Mouse (Mus musculus) neutrophil, adult 5-6 weeks (primary cell): Measurements from ENCODE around the gene Olfr971. TPM values are rescaled to one million over a fixed set of nuclear protein-coding genes. Genes with fewer than 3 reads are reported as not detected.
"Not testable (repeated sequence)": the region's sequence is repeated elsewhere in the genome, so short reads cannot be mapped to it uniquely, and the experiment has no call there.

Experiments used
- ATAC-seq: fragments of 151-379, 151-347 bp; 2 replicates; pipeline ENCODE4 v1.8.0; 2017; ENCODE audit warnings: mild to moderate bottlenecking, moderate TSS enrichment; ENCODE audit not compliant: insufficient number of reproducible peaks, poor library complexity, low FRiP score, severe bottlenecking; ENCODE audit errors: extremely low read depth
- total RNA-seq: library from RNA; stranded (forward); fragments of 200-1000 nt; gene quantifications from 2 replicates; pipeline ENCODE4 v1.2.3, GENCODE M21; 2017

Gene Olfr971
- not detected in 2 replicates for total RNA-seq

DNA sequence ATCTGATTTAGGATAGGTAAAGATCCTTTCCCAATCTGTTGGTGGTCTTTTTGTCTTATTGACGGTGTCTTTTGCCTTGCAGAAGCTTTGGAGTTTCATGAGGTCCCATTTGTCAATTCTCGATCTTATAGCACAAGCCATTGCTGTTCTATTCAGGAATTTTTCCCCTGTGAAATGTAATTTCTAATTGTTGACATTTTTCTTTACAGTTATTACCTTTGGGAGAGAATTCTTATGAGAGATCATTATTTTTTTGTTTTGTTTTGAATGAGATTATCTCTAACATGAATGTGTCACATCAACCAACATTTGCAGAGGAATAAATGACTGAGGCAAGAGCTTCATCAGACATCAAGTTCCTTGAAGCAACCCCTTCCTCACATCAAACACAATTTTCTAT is at the start of gene Olfr971:
Olfr971 (plus strand) TSS at position 301 of the 400 bp plus-strand sequence.
- not testable (repeated sequence) for ATAC-seq

DNA sequence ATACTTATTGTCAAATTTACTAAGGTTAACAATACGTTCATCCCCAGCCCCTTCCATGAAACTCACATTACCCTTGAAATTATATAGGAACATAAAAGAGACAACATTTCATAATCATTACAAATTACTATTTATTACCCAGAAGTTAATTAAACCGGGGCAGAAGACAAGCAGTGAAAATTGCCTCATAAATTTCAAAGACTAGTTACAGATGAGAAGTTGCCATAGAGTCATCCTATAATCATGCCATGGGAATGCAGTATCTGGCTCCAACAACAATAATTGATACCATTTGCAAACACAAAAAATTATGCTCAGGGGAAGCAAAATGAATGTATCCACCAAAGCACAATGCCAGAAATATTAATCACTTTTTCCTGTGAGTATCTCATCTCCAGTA is 46.1 kb upstream of the Olfr971 start, which contains the start of gene Olfr969:
Olfr969 (plus strand) TSS at position 388 of the 400 bp plus-strand sequence.
- no peak for ATAC-seq

DNA sequence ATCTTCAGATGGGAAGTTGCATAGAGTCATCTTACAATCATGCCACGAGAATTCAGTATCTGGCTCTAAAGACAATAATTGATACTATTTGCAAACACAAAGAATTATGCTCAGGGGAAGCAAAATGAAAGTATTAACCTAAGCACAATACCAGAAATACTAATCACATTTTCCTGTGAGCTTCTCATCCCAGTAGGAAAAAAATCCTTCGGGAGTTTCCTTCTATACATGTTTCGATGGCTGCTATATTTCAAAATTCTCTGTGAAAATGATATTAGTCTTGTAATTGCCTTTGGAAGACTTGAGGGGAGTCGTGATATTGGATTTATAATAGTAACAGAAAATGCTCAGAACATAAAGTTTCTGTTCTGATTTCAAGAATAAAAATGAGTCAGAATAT is 28.1 kb upstream of the Olfr971 start, which contains the start of gene Olfr970:
Olfr970 (plus strand) TSS at position 301 of the 400 bp plus-strand sequence.
- no peak for ATAC-seq

DNA sequence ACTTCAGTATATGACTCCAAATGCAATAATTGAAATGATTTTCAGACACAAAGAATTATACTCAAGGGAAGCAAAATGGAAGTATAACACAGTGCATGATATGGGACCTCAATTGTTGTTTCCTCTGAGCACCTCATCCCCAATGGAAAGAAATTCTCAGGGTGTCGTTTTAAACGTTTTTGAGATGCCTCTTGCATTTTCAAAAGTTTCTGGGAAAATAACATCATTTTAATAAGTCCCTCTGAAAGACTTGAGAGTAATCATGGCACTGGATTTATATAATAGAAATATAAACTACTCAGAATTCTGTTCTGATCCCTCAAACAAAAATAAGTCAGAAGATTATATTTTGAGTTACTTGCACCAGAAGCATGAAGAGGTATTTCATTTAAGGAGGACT is 29.4 kb downstream of the Olfr971 start, which contains the start of gene Olfr972:
Olfr972 (plus strand) TSS at position 301 of the 400 bp plus-strand sequence.
- no peak for ATAC-seq

DNA sequence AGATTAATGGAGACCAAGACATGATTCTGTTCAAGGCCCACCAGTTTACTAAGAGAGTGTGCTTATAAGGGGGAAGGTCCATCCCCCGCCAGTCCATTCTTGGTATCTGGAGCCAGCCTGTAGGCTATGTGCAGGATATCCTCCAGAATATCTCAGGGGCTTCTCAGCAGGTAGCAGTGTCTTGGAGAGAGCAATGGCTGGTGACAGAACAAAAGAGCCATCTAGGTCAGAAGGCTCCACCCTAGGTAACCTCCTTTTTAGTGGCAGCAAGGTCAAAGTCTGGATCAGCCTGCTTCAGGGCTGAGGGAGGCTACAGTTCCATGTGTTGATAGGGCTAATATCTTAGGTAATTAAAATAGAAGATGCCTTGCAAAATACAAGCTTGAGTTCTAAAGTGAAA is 35.3 kb downstream of the Olfr971 start:
- ATAC-seq: not testable (repeated sequence)

DNA sequence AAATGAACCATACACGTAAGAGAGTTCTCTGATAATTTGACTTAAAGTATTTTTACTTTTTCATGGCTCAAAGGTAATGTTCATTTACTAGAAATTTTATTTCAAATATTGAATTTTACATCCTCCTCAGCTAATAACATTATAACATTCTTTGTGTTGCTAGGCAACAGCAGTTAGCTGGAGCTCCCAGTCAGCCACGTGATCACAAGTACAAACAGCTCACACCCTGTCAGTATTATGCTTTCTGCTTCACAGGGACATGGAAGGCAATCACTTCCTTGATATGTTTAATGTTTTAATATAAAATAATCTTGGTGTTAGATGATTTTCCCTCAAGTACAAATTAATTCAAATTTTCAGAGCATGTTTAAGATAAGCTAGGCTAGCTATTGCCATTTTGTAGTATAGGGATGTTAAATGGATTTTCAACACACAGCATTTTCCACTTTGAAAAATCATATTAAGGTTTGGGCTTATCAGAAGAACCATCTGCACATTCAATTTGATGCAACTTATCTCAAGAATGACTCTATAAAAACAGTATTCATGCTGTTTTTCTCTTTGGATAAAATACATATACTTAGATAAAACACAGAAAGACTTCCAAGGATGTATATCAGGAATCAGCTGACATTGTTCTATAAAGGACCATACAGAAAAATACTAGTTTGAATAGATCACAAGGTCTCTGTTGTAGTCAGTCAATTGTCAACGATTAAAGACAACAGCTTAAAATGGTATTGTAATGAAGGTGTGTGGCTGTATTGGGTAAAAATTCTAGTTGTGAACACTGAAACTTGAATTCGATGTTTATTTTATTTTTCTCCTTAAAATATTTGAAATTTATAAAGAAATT is 41.1 kb downstream of the Olfr971 start:
- not testable (repeated sequence) for ATAC-seq

Other genes starting within 250 kb of the Olfr971 start
- not detected in 2 replicates for gene AW551984, start 232.5 kb upstream of the Olfr971 start, total RNA-seq
- not detected in 2 replicates for gene Olfr148, start 226.2 kb upstream of the Olfr971 start, total RNA-seq
- not detected in 2 replicates for gene Olfr960, start 215.5 kb upstream of the Olfr971 start, total RNA-seq
- gene Olfr961, start 191.8 kb upstream of the Olfr971 start, total RNA-seq: not detected in 2 replicates
- not detected in 2 replicates for gene Olfr963, start 169.7 kb upstream of the Olfr971 start, total RNA-seq
- not detected in 2 replicates for gene Olfr149, start 129.8 kb upstream of the Olfr971 start, total RNA-seq
- not detected in 2 replicates for gene Olfr965, start 125.5 kb upstream of the Olfr971 start, total RNA-seq
- not detected in 2 replicates for gene Olfr150, start 105.9 kb upstream of the Olfr971 start, total RNA-seq
- not detected in 2 replicates for gene Olfr967, start 90.6 kb upstream of the Olfr971 start, total RNA-seq
- not detected in 2 replicates for gene Olfr968, start 53.6 kb upstream of the Olfr971 start, total RNA-seq
- not detected in 2 replicates for gene Olfr969, start 45.9 kb upstream of the Olfr971 start, total RNA-seq
- gene Olfr970, start 28.0 kb upstream of the Olfr971 start, total RNA-seq: not detected in 2 replicates
- not detected in 2 replicates for gene Olfr972, start 29.5 kb downstream of the Olfr971 start, total RNA-seq
- gene Olfr229, start 70.5 kb downstream of the Olfr971 start, total RNA-seq: not detected in 2 replicates
- gene Olfr974, start 100.6 kb downstream of the Olfr971 start, total RNA-seq: 0.12 TPM in 1 of 2 replicates, not detected in the other
- not detected in 2 replicates for gene Olfr975, start 115.2 kb downstream of the Olfr971 start, total RNA-seq
- not detected in 2 replicates for gene Olfr976, start 124.3 kb downstream of the Olfr971 start, total RNA-seq
- gene Olfr978, start 155.2 kb downstream of the Olfr971 start, total RNA-seq: not detected in 2 replicates
- not detected in 2 replicates for gene Olfr979, start 166.6 kb downstream of the Olfr971 start, total RNA-seq
- not detected in 2 replicates for gene Olfr980, start 172.7 kb downstream of the Olfr971 start, total RNA-seq
- gene Olfr981, start 184.6 kb downstream of the Olfr971 start, total RNA-seq: not detected in 2 replicates
- not detected in 2 replicates for gene Olfr982, start 237.0 kb downstream of the Olfr971 start, total RNA-seq